Mouse (Mus musculus) thymus, postnatal 36 days (tissue): ENCODE results near the gene Efnb2.
A peak's percentile ranks its signal among the peaks of the same experiment; 100 is the strongest.

Experiments used
- DNase-seq, 2 experiments: peaks; one replicate each; pipeline ENCODE4 v3.0.0; 2022; ENCODE audit warnings: mixed read lengths in 2 of 2

Gene Efnb2

GRCm38 (mm10) chr8:8661103-8661758, at the start of gene Efnb2:
Gene Efnb2, minus strand, starts transcription at chr8:8661242.
- DNase-seq: peak; percentile 96 to 97

- no peak for DNase-seq
Observed at GRCm38 (mm10) chr8:8704813-8705212, 43.8 kb upstream of the Efnb2 start.

- no peak for DNase-seq
Observed at GRCm38 (mm10) chr8:8703668-8704067, 42.6 kb upstream of the Efnb2 start.

GRCm38 (mm10) chr8:8700821-8701220, 39.8 kb upstream of the Efnb2 start:
- no peak for DNase-seq

GRCm38 (mm10) chr8:8700229-8700628, 39.2 kb upstream of the Efnb2 start:
- no peak for DNase-seq

GRCm38 (mm10) chr8:8690146-8691092, 29.4 kb upstream of the Efnb2 start, which contains the start of gene Arglu1:
Gene Arglu1, minus strand, starts transcription at chr8:8690521.
- peak; percentile 97 for DNase-seq

- DNase-seq: peak; percentile 57 to 75
Observed at GRCm38 (mm10) chr8:8689454-8690145, 28.6 kb upstream of the Efnb2 start.

- DNase-seq: no peak
Observed at GRCm38 (mm10) chr8:8688823-8689453, 27.9 kb upstream of the Efnb2 start.

- no peak for DNase-seq
Observed at GRCm38 (mm10) chr8:8685517-8685916, 24.5 kb upstream of the Efnb2 start.

GRCm38 (mm10) chr8:8682697-8683096, 21.7 kb upstream of the Efnb2 start:
- no peak for DNase-seq

GRCm38 (mm10) chr8:8678236-8678635, 17.2 kb upstream of the Efnb2 start:
- no peak for DNase-seq

GRCm38 (mm10) chr8:8674864-8675263, 13.8 kb upstream of the Efnb2 start:
- DNase-seq: no peak

GRCm38 (mm10) chr8:8661759-8662138, 707 bp upstream of the Efnb2 start:
- peak; percentile 79 to 85 for DNase-seq

GRCm38 (mm10) chr8:8660307-8661098, 539 bp downstream of the Efnb2 start:
- peak in 1 of 2 experiments; percentile 47 for DNase-seq

- DNase-seq: peak; percentile 4 to 15
Observed at GRCm38 (mm10) chr8:8659503-8660306, 1.3 kb downstream of the Efnb2 start.

- peak; percentile 39 to 53 for DNase-seq
Observed at GRCm38 (mm10) chr8:8658426-8659224, 2.4 kb downstream of the Efnb2 start.

- no peak for DNase-seq
Observed at GRCm38 (mm10) chr8:8657692-8658355, 3.2 kb downstream of the Efnb2 start.

GRCm38 (mm10) chr8:8656578-8657441, 4.2 kb downstream of the Efnb2 start:
- DNase-seq: no peak
